Mouse (Mus musculus) lung, adult 2 months (tissue): ENCODE data around the gene Gm10134. TPM values are rescaled to one million over a fixed set of nuclear protein-coding genes. Genes with fewer than 3 reads are reported as not detected.

Experiments
- DNase-seq: peaks from one replicate; pipeline ENCODE4 v3.0.0; 2022
- H3K4me1 ChIP-seq: fragments of 200-500 bp; 2 replicates; pipeline ENCODE4 v1.6.1; 2011; ENCODE audit warnings: low read length; ENCODE audit not compliant: control insufficient read depth, insufficient read depth
- H3K4me3 ChIP-seq: fragments of 200-500 bp; replicated peaks from 2 replicates; pipeline ENCODE3; 2011; ENCODE audit warnings: low read depth, mild to moderate bottlenecking, control low read depth, low read length; ENCODE audit errors: extremely low read depth
- CTCF ChIP-seq: fragments of 200-500 bp; IDR thresholded peaks from 2 replicates; pipeline ENCODE4 v1.5.1; 2011; ENCODE audit warnings: mild to moderate bottlenecking, low read length, control low read depth; ENCODE audit not compliant: insufficient read depth
- POLR2A ChIP-seq: fragments of 200-500 bp; IDR thresholded peaks from 2 replicates; pipeline ENCODE4 v1.6.1; 2011; ENCODE audit warnings: low read depth, mild to moderate bottlenecking, control low read depth, low read length, borderline replicate concordance; ENCODE audit errors: extremely low read depth
- WGBS: fragments of 180-500 bp; shearing (Covaris S2); methylation state at CpG from one replicate; pipeline ENCODE4 v1.1.7; 2018; 5-methylcytosine and 5-hydroxymethylcytosine counted together
- polyA plus RNA-seq: library from polyadenylated mRNA; depleted of rRNA; stranded (reverse); fragments of >200 nt; gene quantifications from 2 replicates; pipeline ENCODE4 v1.2.3, GENCODE M21; 2012

Gene Gm10134
- polyA plus RNA-seq, 1 experiment: 1.1 TPM

DNA sequence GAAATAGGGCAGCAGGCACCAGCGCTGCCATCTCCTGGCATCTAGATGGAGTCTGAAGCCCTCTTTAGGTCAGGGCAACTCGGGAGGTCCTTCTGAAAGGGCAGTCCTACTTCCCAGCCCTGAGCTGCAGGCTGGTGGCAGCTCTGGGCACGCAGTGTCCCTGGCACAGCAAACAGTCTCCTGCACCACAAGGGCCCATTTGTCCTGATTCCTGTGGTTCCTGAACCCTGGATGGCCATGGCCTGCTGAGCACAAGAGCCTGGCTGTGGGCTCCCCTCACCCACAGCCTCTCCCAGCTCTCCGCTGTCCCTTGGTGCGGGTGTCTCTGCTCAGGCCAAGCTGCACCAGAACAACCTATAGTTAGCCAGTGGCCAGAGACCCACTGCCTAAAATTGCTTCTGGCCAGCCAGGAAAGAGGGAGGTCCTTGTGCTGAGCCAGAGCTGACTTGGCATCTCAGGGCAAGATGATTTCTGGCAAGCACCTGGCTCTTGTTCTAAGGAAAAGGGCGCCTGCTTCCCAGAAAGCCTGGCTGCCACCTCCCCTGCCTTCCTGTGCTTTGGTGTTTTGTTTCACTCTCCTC is 15.8 kb downstream of the Gm10134 start:
- WGBS: 67% methylated on average over 6 of the region's 6 CpGs
- TF ChIP-seq POLR2A (no peak), CTCF (no peak)
- DNase-seq: no peak

DNA sequence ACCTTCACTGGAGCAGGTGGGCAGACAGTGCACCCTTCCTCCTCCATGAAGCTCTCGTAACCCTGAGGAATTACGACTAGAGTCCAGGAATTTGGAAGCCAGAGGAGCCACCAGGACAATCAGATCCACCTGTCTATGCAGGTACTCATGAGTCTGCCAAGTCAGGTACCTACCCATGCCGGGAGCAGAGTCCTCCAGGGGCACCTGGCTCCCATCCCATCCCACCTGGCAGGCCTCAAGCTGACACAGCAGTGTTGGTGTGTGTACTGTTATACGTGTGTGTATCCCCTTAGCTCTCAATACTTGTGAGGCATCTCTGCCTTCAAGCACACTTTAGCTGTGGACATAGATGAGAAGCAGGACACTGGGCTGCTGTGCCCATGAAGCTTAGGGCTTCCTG is 16.3 kb downstream of the Gm10134 start:
- no peak for DNase-seq
- Histone ChIP-seq H3K4me3 (no peak overlapping the region), H3K4me1 (peaks cover 43% of the 10 kb centered on the region)
- WGBS: 70% methylated on average over 4 of the region's 4 CpGs
- no peak for TF ChIP-seq CTCF
- no peak for TF ChIP-seq POLR2A

More for the DNA sequence above, 15.8 kb downstream of the Gm10134 start:
- no peak overlapping the region for H3K4me3 ChIP-seq
- H3K4me1 ChIP-seq: peaks cover 43% of the 10 kb centered on the region

- WGBS: 14% methylated on average over 5 of the region's 5 CpGs
- TF ChIP-seq POLR2A (peak; percentile 37; the same call in 1 of the 2 replicates), CTCF (no peak)
- peaks cover 38% of the 10 kb centered on the region for H3K4me1 ChIP-seq
Observed at GRCm38 (mm10) chr2:28523643-28524117, 17.8 kb downstream of the Gm10134 start.

GRCm38 (mm10) chr2:28524406-28524805 is 18.5 kb downstream of the Gm10134 start:
- no peak for DNase-seq
- Histone ChIP-seq H3K4me3 (no peak overlapping the region), H3K4me1 (peaks cover 38% of the 10 kb centered on the region)
- no peak for TF ChIP-seq CTCF
- 77% methylated on average over 10 of the region's 10 CpGs for WGBS

More at GRCm38 (mm10) chr2:28523643-28524117, 17.8 kb downstream of the Gm10134 start:
- peak; percentile 89 for DNase-seq
- H3K4me3 ChIP-seq: no peak overlapping the region

- no peak overlapping the region for H3K4me3 ChIP-seq
- TF ChIP-seq CTCF: no peak
- TF ChIP-seq POLR2A: peak; percentile 51; the same call in 1 of the 2 replicates
- 12% methylated on average over 11 of the region's 11 CpGs for WGBS
- peaks cover 38% of the 10 kb centered on the region for H3K4me1 ChIP-seq
- DNase-seq: peak; percentile 75
Observed at GRCm38 (mm10) chr2:28525219-28525942, 19.5 kb downstream of the Gm10134 start.

DNA sequence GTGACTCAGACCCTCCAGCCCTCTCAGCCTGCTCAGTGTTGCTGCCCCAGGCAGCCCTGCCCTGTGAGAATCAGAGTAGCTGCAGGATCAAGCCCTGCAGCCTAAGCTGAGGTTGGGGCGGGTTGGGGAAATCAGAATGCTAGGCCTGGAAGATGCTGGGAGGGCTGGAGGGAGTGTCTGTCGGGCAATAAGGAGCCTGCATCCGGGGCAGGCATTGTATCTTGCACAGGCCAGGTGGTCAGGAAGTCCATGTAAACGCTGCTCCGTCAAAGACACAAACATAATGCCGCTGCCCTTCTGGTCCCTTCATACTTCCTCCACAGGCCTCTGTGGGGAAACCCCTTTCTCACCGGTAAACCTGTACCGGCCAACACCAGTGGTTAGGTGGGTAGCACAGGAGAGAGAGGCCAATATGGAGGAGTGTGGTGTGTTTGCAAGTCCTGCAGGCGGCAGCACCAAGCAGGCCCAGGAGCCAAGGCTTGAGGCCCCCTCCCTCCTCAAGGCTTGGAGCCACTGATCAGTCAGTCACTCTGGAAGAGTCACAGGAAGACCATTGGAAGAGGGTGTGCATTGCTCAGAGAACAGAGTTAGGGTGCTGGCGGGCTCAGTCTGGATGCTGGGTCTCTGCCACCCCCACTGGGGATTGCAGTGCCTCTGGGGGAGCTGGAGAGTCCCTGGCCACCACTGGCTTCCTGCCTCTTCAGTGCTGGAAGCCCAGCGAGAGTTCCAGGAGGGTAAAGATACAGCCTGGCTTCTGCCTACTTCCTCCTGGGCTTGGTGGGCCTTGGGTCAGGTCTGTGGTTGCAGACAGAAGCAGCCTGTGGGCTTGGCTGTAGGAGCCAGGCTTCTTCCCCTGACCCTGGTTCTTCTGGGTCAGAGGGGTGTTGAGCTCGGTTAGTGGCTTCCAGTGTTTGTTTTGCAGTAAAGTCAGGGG is 20.3 kb downstream of the Gm10134 start:
- 14% methylated on average over 12 of the region's 12 CpGs for WGBS
- no peak overlapping the region for H3K4me3 ChIP-seq
- no peak for TF ChIP-seq POLR2A
- peak; percentile 47 for TF ChIP-seq CTCF
- no peak for DNase-seq
- peaks cover 38% of the 10 kb centered on the region for H3K4me1 ChIP-seq

GRCm38 (mm10) chr2:28527436-28528353 is 21.8 kb downstream of the Gm10134 start:
- H3K4me1 ChIP-seq: peaks cover 32% of the 10 kb centered on the region
- no peak for DNase-seq
- WGBS: 88% methylated on average over 20 of the region's 20 CpGs
- H3K4me3 ChIP-seq: no peak overlapping the region
- no peak for TF ChIP-seq POLR2A
- TF ChIP-seq CTCF: no peak

DNA sequence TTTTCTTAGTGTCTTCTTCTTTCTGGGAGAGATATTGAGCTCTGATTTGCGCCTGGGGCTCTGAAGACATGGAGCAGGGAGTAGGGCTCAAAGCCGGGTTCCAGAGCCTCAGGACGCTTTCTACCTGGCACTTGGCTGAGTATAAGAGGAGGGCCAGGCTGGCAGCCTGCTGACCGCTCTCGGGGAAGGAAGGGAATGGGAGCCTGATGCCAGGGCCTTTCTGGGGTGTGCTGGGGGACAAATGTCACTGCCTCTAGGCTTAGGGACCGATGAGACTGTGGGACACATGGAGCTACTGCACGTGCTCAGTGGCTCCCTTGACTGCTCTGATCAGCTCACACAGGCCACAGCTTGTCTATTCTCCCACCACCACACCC is 22.4 kb downstream of the Gm10134 start:
- no peak for TF ChIP-seq POLR2A
- TF ChIP-seq CTCF: no peak
- 78% methylated on average over 7 of the region's 7 CpGs for WGBS
- peaks cover 32% of the 10 kb centered on the region for H3K4me1 ChIP-seq
- H3K4me3 ChIP-seq: no peak overlapping the region
- no peak for DNase-seq

DNA sequence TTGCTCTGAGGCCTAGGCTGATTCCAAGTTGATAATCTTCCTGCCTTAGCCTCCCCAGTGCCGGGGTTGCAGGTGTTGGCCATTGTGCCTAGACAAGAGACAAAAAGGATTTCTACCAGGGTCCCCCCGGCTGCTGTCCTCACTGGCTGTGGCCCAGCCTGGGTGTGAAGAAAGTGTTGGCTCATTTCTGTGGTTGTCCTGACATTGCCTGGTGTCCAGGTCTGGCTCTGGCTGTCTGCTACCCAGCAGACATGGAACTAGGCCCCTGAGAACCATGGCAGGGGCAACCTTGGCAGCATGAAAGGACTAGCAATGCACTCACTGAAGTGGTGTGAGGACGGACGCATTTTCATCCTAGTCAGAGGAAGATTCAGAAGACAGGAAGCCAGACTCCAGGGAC is 24.0 kb downstream of the Gm10134 start:
- Histone ChIP-seq H3K4me1 (peaks cover 18% of the 10 kb centered on the region), H3K4me3 (no peak overlapping the region)
- WGBS: 68% methylated on average over 4 of the region's 4 CpGs
- TF ChIP-seq POLR2A (no peak), CTCF (no peak)
- no peak for DNase-seq
